Mouse (Mus musculus) induced T-regulatory cell, adult 2 months (primary cell): ENCODE data around the gene Lrrc74a.

Experiments used
- DNase-seq: peaks from one replicate; pipeline ENCODE4 v3.0.0-alpha.2; 2012; ENCODE audit warnings: low read depth

The Lrrc74a gene

GRCm38 (mm10) chr12:86804857-86805256 lies 70.7 kb downstream of the Lrrc74a start:
- DNase-seq: no peak

DNA sequence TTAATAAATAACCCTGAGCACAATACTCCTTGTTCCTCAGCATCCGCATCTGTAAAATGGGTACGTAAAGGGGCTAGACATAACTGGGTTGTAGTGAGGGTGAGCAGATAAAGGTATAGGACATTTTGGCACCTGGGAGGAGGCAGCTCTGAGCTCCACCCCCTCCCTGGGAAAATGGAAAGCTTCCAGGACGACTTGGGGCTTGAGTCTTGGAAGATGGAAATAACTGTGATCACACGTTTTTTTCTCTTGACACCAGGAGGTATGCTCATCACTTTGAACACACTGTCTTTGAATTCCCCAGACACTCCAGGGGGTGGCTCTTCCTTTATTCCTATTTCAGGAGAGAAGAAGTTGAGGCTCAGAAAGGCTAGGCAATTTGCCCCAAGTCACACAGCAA lies 71.1 kb downstream of the Lrrc74a start:
- peak; percentile 13 for DNase-seq

DNA sequence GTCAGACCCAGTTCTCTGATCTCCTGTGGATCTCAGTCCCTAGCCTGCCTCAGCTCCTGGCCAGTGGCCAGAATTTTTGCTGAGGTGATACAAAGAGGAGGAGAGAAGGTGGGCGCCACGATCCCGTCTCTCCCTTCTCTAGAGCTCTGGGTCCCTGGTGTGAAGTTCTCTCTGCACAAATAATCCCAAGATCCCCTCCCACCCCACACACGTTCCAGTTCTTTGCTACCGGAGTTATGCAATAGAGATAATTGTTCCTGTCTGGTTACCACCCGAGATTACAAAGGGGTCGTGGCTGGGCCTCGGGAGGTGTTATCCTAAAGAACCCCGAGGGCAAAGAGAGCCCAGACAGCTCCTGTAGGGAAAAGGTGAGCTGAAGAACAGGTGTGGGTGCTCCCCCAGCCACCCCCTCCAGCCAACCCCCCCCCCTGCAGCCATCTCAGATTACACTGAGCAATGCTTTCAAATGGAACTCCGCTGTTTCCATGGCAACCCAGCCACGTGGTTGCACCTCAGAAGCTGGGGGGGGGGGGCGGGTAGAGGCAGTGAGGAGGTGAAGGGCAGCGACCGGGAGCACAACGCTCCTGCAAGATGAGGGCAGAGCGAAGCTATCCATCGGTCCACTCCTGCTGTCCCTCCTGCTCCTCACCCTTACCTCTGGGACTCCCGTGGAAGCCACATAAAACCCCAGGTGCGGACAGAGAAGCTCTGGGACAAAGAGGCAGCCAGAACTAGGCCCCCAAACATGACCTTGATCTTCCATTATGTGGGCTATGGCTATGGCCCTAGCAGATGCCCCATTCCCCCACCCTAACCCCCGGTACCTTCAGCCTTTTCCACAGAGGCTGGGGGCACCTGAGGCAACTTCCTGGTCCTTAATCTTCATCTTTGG lies 72.1 kb downstream of the Lrrc74a start:
- DNase-seq: peak; percentile 72

GRCm38 (mm10) chr12:86806923-86807794 lies 73.0 kb downstream of the Lrrc74a start:
- peak; percentile 95 for DNase-seq

DNA sequence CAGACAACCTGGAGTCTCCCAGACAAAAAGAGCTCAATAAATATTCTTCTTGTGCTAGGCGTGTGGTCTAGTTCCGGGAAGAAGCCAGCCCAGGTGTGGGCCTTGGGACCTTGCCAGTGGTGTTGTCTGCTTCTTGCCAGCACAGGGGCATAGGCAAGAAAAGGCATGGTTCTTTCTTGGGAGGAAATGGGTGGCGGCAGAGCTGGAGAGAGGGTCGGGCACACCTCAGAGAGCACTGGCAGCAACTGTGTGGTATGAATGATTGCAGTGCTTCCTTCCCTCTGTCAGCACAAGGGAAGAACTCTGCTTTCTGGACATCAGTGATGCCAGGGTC lies 73.6 kb downstream of the Lrrc74a start:
- no peak for DNase-seq

- no peak for DNase-seq
These were observed 74.7 kb downstream of the Lrrc74a start for GRCm38 (mm10) chr12:86808856-86809255.

GRCm38 (mm10) chr12:86810040-86810439 lies 75.9 kb downstream of the Lrrc74a start:
- DNase-seq: peak; percentile 37

- DNase-seq: peak; percentile 94
These were observed 76.7 kb downstream of the Lrrc74a start for GRCm38 (mm10) chr12:86810725-86811444.

- no peak for DNase-seq
These were observed 78.6 kb downstream of the Lrrc74a start for GRCm38 (mm10) chr12:86812782-86813181.
